Mouse (Mus musculus) left cerebral cortex, postnatal 36 days (tissue): ENCODE measurements around the gene Blmh. TPM values are rescaled to one million over a fixed set of nuclear protein-coding genes. Genes with fewer than 3 reads are reported as not detected.

Experiments used
- DNase-seq, 2 experiments: peaks; one replicate each; pipeline ENCODE4 v3.0.0; 2021 to 2022; ENCODE audit warnings: low spot score in 2 of 2, mixed read lengths in 1 of 2
- intact Hi-C: fragments of 180-260 bp; cut with DNase I; formaldehyde crosslinking; loops from one replicate; pipeline ENCODE4 v1.15.1; 2025
- total RNA-seq, 2 experiments: library from RNA; stranded (reverse); gene quantifications; 2 replicates each; pipeline ENCODE4 v1.2.3; 2021

Gene Blmh
- 10 to 100 TPM; 58.9 to 60.3 TPM for total RNA-seq

DNA sequence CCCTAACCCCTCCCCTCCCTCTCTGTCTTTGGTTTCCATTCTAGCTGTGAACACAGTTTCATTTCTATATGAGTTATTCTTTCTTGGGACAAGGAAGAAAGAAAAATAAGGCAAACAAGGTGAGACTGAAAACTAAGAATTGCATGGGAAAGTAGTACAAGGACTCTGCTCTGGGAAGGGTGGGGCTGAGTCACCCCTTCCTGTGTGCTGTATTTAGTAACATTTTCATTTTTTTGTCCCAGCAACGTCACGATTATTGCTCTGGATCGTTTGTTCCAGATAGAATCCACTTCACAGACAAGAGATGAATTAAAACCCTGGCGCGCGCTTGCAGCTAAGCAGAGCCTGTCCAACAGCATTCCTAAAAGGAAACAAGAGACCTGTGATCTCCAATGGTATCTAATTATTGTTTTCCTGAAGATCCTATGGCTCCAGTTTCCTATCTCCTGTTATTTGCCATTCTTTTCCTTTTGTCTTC, at the start of gene Blmh:
Gene Blmh, plus strand, starts transcription at position 51 of the 478 bp plus-strand sequence.
- no peak for DNase-seq
- intact Hi-C loops = no loop called here

DNA sequence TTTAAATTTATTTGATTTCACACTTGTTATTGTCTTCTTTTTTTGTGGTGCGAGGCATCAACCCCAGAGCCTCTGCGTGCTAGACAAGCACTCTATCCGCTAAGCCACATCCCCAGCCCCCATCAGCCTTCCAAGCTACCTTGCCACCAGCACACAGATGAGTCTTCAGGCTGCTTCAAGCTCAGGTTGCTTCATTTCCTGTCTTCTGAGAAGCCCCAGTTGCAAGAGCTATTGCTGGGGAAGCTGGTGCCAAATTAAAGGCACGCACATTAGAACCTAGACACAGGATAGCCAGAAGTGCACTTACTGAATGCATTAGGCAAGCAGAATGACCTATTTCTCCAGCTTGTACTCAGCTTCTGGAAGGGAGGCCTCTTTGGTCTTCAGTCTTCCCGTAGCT, 44.8 kb upstream of the Blmh start:
- no peak for DNase-seq
- intact Hi-C loops = no loop called here

DNA sequence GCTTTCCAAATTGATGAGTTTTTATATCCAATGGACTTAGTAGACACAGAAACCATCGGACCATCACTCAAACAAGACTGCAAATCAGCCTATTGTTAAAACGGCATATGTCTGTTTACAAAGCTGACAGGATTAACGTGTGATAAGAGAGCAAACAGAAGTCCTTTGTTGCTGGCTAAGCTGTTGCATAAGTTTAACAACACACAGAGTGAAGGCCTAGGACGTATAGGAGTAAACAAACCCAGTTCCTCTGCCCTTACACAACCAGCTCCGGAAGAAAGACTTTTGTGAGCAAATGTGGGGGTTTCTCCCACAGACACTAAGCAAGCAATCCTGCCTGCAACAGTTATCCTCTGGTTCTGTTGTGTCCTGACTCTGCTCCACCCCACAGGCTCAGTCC, 40.2 kb upstream of the Blmh start:
- no peak for DNase-seq
- intact Hi-C loops = no loop called here

DNA sequence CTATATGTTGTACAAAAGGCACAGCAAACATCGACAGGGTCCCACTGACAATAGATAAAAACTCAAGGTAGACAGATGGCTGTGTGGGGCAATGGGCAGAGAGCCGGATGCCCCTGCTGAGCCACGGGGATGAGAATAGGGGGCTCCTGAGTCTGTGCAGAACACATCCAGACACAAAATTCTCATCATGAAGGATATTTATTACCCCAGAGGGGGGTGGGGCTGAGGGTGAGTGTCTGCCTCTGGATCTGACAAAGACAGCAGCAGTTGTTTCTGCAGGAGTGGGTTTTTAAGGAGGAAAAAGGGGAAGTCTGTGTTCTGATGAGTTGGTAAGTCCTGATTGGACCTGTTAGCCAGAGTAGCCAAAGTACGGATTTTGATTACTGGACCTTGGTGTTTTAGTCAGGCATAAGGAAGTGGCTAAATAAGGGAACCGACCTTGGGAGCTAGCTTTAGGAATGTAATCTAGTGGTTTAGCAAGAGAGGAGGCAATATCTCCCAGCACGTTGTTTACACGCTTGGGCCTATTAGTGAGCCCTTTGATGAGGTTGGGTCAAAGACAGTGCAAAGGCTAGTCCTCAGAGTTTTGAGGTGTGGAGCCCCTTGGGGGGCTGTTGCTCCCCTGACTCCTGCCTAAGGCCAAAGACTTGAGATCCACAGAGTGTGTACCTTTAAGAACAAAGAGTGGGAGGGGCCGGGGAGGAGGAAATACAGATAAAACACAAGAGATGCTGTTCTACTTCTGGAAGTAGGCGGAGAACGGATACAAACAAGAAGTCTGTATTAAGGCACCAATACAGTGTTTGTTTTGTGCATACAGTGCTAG, 35.1 kb upstream of the Blmh start:
- intact Hi-C loops = no loop called here
- DNase-seq = no peak

DNA sequence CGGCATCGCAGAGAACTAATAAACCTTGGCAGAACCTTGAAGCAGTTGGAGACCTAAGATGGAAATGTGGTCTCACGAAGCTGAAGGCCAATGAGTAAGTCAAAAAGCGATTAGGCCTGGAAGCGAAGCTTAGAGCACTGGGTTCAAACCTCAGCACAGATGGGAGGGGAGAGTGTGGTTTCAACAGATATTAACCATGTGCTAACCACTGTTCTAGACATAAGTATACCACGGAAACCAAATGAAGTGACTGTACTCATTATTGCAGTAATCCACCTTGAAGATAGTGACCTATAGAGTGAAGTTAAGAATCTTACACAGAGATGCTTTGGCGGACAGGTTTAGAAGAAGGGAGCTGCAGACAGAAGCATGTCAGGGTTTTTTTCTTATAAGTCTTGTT, 33.4 kb upstream of the Blmh start:
- intact Hi-C loops = no loop called here
- DNase-seq = no peak

DNA sequence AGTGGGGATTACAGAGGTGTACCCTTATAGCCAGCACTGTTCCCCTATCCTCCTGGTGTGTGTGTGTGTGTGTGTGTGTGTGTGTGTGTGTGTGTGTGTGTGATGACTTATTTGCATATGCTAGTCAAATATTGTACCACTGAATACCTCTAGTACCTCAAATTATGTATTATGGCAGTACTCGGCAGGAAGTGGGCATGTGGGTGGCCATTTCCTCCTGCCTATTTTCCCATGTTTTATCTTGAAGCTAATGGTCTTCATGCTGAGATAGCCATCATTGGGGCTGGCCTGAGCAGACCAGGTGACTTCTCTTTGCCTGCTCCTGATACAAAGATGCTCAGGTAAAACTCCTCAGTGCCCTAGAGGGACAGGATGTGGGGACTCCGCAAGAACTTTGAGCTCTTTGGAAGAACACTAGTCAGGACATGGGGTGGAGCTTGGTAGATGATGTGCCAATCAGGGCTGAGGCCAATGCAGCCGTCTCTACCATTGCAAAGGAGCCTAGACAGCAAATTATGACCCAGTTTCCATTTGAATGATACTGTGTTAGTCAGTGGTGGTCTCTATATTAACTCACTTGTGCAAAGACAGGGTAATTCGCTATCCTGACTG, 32.8 kb upstream of the Blmh start:
- DNase-seq = no peak
- intact Hi-C loops = no loop called here

DNA sequence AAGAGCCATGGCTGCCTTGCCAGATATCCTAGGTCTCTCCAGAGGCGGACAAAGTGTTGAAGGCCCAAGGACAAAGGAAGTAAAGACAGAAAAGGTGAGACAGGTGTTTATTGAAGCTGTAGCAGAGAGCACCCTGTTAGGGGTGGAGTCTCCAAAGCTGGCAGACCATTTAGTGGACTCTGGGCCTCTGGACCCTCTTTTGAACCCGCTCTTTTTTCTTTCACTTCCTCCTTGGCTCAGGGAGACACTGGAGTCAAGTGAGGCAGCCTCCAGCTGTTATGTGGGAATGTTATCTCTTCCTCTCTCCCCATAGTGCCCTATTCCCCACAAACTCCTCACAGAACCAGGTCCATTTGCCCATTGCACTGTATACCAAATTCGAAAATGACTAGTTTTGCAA, 31.6 kb upstream of the Blmh start:
- intact Hi-C loops = no loop called here
- no peak for DNase-seq

DNA sequence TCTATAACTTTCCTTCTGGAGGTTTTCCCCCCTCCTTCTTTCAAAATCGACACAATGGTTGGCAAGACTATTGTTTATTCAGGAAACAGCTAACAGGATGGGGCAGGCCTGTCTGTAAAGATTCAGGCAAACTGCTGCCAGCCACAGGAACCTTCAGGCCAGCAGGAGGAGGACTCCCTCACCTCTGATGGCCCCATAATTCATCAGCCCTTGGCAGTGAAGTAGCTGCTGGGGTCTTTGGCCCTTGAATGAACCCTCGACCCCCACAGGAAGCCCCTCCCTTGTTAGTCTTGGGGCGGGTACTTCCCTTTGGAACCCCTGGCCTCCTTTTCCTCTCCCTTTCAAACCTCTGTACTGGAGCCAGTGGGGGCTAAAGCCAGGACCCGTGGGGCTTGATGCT, 31.0 kb upstream of the Blmh start:
- DNase-seq = no peak
- intact Hi-C loops = no loop called here

DNA sequence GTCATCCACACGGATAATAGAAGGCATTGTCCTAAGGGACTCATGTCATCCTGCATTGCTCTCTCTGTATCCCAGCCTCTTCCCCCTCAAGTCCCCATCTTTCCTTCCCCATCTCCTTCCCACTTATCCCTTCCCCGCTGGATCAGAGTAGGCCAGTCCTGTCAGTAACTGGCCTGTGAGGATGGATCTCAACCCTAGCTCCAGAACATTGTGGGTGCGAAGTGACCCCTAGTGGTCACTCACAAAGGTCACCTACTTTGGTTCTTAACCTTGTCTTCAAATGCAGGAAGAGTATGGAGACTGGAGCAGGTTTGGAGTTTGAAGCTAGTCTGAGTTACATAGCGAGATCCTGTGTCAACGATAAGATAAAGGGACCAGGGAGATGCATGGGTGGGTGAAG, 30.4 kb upstream of the Blmh start:
- peak; percentile 7 to 22 for DNase-seq
- intact Hi-C loops = loop anchor here (2.0 kb wide), 1 partner anchor 105 kb away; no protein-coding TSS in a partner anchor

DNA sequence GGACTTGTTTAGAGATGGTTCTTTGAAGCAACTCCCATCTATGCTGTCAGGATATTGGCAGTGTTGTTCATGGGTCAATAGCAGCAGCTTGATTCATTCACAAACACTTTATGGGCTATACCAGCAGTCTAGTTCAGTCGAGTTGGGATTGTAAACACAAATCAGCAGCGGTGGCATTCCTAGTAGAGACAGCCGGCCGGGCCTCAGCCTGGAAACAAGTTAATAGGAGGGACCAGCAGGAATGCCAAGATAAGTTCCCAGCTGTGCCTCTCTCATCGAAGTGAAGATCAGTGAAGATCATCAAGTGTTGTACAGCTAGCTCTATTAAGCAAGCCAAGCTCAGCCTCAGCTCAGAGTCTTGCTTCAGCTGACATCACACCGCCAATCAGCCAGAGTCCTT, 28.2 kb upstream of the Blmh start:
- DNase-seq = no peak

DNA sequence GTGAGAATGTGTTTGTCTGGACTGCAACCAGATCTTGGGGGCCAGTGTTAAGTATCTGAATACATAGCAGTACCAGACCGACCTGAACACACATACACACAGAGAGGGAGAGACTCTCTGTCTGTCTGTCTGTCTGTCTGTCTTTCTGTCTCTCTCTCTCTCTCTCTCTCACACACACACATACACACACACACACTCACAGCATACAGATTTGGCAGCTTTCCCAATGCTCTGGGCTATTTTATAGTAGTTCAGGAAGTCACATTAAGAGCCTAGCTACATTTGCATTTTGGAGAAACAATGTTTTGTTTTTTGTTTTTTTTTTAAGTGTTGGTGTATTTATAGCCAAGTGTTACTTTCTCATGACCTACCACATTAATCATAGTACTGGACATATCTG, 27.5 kb upstream of the Blmh start:
- intact Hi-C loops = no loop called here
- no peak for DNase-seq

More for the DNA sequence above, 28.2 kb upstream of the Blmh start:
- intact Hi-C loops = no loop called here

DNA sequence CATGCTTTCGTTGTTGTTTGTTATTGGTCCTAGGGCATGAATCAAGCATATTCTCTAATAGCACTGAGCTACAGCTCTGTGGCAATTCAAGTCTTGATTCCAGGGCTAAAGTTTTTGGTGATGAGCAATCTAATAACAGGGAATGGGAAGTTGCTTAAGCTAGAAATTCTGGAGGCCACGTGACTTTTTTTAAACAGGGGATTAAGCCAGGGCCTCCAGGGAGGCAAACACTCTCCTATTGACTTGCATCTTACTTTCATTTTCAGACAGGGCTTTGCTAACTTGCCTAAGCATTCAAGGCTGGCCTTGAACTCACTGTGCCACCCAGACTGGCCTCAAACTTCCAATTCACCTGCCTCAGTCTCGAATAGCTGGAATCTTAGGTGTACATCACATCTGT, 26.7 kb upstream of the Blmh start:
- no peak for DNase-seq
- intact Hi-C loops = no loop called here

DNA sequence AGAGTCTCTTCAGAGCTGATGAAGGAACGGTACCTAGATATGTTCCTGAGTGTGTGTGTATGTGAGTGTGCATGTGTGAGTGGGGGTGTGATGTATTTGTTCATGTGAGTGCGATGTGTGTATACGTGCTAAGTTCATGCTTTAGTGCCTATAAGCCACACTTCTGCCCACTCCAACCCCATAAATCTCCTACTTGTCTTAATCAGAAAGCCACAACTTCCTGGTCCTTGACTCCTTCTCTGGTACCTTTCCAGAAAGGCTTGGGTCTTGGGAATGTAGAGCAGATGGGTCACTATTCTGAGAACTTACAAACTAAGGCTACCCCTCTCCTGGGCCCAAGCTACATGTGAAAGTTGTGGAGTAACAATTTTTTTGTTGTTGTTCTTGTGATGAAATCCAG, 25.9 kb upstream of the Blmh start:
- intact Hi-C loops = no loop called here

DNA sequence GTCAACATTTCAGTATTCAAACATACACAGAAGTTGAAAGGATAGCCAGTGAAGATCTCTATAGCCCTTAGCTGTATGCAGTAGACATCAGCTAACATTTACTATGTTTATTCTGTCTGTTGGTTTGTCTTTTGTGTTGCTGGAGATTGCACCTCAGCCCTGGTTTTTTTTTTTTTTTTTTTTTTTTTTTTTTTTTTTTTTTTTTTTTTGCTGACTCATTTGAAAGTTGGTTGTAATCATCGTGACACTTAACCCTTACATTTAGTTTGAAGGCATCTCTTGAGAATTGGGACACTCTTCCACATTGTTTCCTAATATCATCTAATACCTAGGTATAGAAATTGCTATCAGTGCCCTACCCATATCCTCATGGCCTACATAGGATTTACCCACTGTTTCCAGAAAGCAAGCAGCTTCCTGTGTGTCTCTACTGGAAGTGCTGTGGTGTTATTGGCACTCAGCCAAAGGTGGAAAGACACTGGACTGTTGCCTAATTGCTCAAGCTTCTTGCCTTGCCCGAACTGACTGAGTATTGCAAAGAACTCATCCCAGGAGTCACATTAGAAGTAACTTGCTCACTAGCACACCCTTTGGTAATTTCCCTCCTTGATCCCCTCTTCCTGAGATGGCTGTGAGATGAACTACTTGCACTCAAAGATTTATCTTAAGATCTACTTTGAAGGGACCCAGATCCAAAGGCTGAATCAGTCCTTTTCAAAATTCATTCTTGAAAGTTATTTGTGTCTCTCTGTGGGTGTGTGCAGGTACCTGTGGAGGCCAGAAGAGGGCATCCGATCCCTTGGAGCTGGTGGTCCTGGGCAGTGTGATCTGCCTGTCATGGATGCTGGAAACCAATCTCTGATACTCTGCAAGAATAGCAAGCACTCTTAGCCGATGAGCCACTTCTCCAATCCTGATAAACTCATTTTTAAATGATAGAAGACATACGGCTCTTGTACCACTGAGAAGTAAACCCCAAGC, 24.6 kb upstream of the Blmh start:
- no peak for DNase-seq
- intact Hi-C loops = loop anchor here (5.0 kb wide), 1 partner anchor 37 kb away; no protein-coding TSS in a partner anchor

More for the DNA sequence above, 25.9 kb upstream of the Blmh start:
- DNase-seq = no peak

DNA sequence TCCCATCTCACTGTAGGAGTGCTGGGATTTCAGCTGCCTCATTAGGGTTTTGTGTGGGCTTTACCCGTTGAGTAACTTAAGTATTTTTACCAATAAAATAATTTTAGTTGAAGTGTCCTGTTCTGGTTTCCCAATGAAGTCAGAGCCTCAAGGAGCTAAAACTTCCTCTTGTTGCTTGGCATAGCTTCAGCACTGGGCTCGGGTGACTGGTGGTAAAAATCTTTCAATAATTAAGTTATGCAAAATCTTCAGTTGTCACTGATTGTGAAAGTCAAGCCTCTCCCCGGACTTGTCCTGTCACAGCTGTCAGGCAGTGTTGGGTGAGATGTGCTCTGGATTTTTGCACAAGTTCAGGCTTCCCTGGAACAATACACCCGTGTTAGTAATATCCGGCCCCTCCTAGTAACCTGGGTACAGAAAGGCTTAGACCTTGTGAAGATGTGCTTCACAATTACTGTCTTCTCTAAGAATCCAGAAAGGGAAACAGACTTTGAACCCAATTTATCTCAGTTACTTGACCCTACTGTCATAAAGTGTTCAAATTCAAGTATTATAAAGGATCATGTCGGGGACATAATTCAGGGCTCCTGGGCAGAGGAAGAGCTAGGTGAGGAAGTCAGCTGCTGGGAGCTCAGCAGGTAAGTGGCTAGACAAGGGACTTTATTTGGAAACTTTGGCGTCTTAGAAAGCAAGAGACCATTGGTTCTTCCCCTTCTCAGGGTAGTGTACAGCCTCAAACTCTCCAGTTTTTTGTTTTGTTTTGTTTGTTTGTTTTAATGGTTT, 22.8 kb upstream of the Blmh start, which contains the start of gene Tmigd1:
Gene Tmigd1, plus strand, starts transcription at position 581 of the 783 bp plus-strand sequence.
- intact Hi-C loops = loop anchor here (5.0 kb wide), 1 partner anchor 36 kb away; no protein-coding TSS in a partner anchor
- DNase-seq = no peak

DNA sequence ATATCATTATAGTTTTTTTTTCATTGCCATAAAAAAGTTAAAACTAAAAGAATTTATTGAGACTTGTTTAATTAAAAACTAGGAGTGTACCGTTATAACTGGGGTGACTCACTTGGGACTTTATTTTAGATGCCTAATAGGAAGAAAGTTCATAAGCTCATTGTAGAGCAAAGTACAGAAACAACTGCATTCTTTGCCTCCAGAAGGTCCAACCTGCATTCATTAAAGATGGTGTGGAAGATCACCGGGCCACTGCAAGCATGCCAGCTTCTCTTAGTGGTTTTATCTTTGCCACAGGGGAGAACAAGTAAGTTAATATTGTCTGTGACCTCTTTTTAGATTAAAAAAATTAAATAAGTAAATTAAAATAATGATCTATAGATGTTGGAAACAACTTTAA, 20.3 kb upstream of the Blmh start:
- intact Hi-C loops = loop anchor here (5.0 kb wide), 1 partner anchor 33 kb away; no protein-coding TSS in a partner anchor
- DNase-seq = no peak

DNA sequence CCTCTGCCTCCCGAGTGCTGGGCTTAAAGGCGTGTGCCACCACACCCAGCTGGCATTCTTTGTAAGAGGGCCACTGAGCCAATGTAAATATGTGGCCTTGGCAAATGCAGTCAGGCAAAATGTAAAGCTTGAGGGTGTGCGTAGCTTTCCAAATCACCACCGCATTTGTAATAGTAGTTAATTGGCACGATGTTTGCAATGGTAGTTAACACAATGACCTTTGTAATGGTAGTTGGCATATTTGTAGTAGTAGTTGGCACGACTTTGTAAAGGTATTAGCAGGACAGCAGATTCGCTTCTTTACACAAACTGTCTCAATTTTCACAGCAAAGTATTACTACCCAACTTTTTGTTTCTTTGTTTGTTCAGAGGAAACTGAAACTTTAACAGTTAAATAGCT, 16.0 kb upstream of the Blmh start:
- intact Hi-C loops = no loop called here
- no peak for DNase-seq

DNA sequence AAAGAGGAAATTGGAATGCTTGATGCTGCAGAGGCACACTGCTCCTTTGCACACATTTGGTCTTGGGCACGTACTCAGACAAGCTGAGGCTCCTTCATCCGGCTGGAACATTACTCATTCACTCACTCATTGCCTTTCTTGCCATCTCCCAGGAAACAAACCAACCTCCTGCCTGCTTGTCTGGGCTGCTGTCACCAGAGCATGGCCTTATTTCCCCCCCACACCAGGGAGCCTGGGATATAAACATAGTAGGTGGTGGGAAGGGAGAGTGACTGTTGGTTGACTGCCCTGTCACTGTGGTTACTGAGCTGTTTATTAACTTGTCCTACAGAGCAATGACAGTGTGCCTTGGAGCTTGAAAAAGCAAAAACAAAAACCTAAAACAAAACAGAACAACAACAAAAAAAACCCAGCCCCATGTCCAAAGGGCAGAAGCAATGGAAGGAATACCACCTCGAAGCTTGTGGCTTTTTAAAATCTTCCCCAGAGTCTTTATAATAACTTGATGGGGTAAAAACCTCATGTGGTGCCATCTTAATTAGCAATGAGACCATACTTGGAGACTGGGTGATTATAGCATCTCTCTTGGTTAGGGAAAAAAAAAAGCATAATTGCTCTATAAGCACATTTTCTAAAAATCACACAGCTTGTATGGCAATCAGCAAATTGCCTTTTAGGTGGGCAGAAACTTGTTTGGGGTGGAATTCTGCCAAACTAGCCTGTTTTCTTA, 13.1 kb upstream of the Blmh start:
- intact Hi-C loops = no loop called here
- peak in 1 of 2 experiments; percentile 5 for DNase-seq
